Mouse (Mus musculus) cortical plate, adult 2 months (tissue): ENCODE measurements around the gene Irf5. TPM values are rescaled to one million over a fixed set of nuclear protein-coding genes. Genes with fewer than 3 reads are reported as not detected.

Experiments used
- H3K27ac ChIP-seq: fragments of 200-500 bp; 2 replicates; pipeline ENCODE4 v1.5.1; 2012; ENCODE audit warnings: low read length, control low read depth, inconsistent platforms; ENCODE audit not compliant: insufficient read depth
- H3K4me1 ChIP-seq: fragments of 200-500 bp; 2 replicates; pipeline ENCODE4 v1.6.1; 2011; ENCODE audit warnings: low read length; ENCODE audit not compliant: control insufficient read depth, insufficient read depth
- H3K4me3 ChIP-seq: fragments of 200-500 bp; 2 replicates; pipeline ENCODE4 v1.5.1; 2011; ENCODE audit warnings: mild to moderate bottlenecking, low read length, control low read depth; ENCODE audit not compliant: insufficient read depth
- CTCF ChIP-seq: fragments of 200-500 bp; IDR thresholded peaks from 2 replicates; pipeline ENCODE4 v1.5.1; 2011; ENCODE audit warnings: mild to moderate bottlenecking, control low read depth, low read length; ENCODE audit not compliant: insufficient read depth; ENCODE audit errors: extremely low read depth
- POLR2A ChIP-seq: fragments of 200-500 bp; IDR thresholded peaks from 2 replicates; pipeline ENCODE4 v1.6.1; 2011; ENCODE audit warnings: mild to moderate bottlenecking, low read length, control low read depth; ENCODE audit not compliant: insufficient read depth; ENCODE audit errors: extremely low read depth
- polyA plus RNA-seq: library from polyadenylated mRNA; depleted of rRNA; stranded (reverse); fragments of >200 nt; gene quantifications from 2 replicates; pipeline ENCODE4 v1.2.3, GENCODE M21; 2012

Gene Irf5
- polyA plus RNA-seq, 1 experiment, result 5.2 TPM

- H3K27ac ChIP-seq, result no peak overlapping the region
- H3K4me3 ChIP-seq, result no peak overlapping the region
- TF ChIP-seq POLR2A (no peak), CTCF (peak; percentile 31; the same call in 1 of the 2 replicates)
- H3K4me1 ChIP-seq, result no peaks in the 10 kb centered on the region
Observed at GRCm38 (mm10) chr6:29501599-29501998, 24.8 kb upstream of the Irf5 start.

DNA sequence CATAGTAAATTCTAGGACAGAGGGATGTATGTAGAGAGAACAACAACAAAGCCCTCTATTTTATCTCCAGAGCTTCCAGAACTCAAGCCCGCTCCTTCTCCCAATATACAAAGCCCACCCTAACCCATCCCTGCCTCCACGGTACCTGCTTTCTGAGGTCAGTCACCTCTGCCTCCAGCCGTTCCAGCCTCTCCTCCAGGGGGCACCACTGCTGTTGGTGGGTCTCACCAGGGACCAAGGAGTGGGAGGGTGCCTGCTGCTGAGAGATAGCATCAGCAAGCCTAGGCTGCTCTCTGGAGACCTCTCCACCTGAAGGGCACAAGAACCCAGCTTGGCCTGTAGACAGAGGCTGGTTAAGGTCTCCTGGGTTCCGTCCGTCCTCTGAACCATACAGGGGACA lies 20.9 kb upstream of the Irf5 start:
- H3K27ac ChIP-seq, result no peak overlapping the region
- no peaks in the 10 kb centered on the region for H3K4me1 ChIP-seq
- H3K4me3 ChIP-seq, result no peak overlapping the region
- TF ChIP-seq CTCF (no peak), POLR2A (no peak)

GRCm38 (mm10) chr6:29506834-29507233 lies 19.6 kb upstream of the Irf5 start:
- H3K4me3 ChIP-seq, result peak overlapping the region; percentile 24; the same call in 1 of the 2 replicates
- no peak overlapping the region for H3K27ac ChIP-seq
- TF ChIP-seq POLR2A (no peak), CTCF (no peak)
- no peaks in the 10 kb centered on the region for H3K4me1 ChIP-seq

DNA sequence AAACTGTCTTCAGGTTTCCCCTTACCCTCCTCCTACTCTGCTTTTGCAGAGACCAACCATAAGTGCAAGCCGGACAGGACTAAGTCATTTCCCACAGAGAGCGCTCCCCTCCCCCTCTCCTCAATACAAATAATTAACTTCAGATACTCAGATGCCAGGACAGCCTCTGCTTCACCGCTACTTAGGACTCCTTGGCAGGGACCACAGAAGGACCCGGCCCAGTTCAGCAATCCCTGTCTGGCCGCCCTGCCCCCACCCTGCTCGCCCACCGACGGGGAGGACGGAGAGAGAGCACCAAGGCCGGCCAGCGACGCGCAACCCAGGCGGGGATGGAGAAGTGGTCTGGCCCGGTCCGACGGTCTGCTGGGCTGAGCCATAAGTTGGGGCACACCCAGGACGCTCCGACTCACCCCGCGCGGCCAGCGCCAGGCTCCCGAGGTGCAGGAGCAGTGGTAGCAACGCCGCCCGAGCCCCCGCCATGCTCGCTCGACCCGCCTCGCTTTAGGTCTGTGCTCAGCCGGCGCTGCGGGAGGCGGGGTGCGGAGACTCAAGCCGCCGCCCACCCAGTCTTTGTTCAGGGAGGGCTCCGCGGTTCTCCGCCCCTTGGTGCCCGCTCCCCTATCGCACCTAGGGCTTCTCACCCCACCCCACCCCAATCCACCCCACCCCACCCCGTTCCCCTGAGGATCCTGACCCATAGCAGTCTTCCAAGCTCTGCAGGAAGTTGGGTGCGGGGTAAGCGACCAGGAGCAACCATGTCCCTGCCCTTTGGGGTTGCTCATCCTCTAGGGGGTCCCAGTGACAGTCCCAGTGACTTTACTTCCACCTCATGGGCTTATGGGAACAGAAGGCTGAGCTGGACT lies 18.7 kb upstream of the Irf5 start, which contains the start of gene Kcp:
Gene Kcp (minus strand): TSS at position 506 of the 863 bp plus-strand sequence.
- TF ChIP-seq CTCF (no peak), POLR2A (no peak)

GRCm38 (mm10) chr6:29509086-29509485 lies 17.3 kb upstream of the Irf5 start:
- no peaks in the 10 kb centered on the region for H3K4me1 ChIP-seq
- H3K27ac ChIP-seq, result no peak overlapping the region
- TF ChIP-seq CTCF, result no peak
- TF ChIP-seq POLR2A, result no peak
- H3K4me3 ChIP-seq, result no peak overlapping the region

More for the DNA sequence above, 18.7 kb upstream of the Irf5 start, which contains the start of gene Kcp:
- Histone ChIP-seq H3K4me3 (peak within 1 kb of the TSS; percentile 24; the same call in 1 of the 2 replicates), H3K27ac (no peak within 1 kb of the TSS), H3K4me1 (no peaks in the 10 kb centered on the region)

DNA sequence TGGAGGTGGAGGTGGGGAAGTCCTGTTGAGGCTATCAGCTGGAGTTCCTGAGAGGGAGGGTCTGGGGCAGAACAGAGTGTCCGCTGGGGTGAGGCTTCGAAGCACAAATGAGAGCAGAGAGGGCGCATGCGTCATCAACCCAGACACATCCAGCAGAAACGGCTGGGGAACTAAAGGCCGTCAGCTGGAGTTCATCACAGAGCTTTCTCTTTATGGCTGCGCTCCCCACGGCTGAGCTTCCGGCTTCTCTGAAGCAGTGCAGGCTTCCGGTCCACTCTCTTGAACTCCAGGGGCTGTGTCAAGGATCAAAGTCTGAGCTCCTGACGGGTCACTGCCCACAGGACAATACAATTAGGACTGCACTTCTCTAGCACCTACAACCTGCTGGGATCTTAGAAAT lies 13.1 kb upstream of the Irf5 start:
- H3K4me3 ChIP-seq, result no peak overlapping the region
- TF ChIP-seq POLR2A, result no peak
- no peak for TF ChIP-seq CTCF
- H3K27ac ChIP-seq, result no peak overlapping the region
- H3K4me1 ChIP-seq, result no peaks in the 10 kb centered on the region

DNA sequence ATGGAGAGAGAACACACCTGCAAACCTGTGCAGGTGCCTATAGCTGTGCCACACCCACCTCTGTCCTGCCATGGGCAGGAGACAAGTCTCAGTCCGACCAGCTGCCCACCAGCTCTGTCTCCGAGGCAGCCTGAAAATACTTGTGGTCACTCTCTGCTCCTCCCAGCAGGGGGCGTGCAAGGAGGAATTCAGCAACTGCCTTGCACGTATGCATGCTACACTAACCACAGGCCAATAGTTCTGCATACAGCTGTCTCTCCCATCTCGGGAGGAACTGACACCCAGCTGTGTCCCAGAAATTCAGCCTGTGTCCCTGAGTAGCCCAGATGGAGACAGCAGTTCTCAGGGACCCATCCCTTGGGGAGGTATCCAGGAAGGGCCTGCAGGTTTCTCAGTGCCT lies 9.3 kb upstream of the Irf5 start:
- Histone ChIP-seq H3K4me3 (no peak overlapping the region), H3K27ac (no peak overlapping the region), H3K4me1 (no peaks in the 10 kb centered on the region)
- peak; percentile 80 for TF ChIP-seq CTCF
- TF ChIP-seq POLR2A, result no peak

DNA sequence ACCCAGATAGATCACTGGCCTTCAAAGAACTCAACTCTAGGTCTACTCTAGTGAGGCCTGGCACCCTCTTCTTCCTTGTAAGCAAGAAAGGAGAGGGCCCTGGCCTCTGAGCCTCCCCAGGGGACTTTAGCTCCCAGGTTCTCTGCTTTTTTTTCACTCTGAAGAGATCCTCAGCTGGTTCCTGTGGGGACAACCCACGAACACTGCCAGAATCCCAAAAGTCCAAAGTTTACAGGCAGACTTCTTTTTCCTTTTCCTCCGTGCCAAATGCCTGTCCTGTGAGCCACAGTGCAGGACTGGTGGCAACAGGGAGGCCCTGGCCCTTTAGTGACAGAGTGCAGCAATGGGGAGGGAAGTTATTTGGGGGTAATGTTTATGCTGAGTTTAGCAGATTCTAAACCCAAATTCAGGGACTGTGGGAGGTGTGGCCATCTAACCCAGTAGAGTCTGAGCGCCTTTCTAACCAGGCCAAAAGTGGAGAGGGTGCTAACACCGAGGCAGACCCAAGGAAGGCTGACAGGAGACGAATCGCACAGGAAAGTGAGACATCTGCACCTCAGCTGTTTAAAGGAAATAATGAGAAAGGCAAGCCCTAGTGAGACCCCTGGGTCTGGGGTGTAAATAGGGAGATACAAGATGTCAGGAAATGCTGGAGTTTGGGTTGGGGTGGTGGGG lies 3.7 kb upstream of the Irf5 start:
- no peak for TF ChIP-seq POLR2A
- no peak for TF ChIP-seq CTCF
- peak overlapping the region; percentile 83 for H3K27ac ChIP-seq

DNA sequence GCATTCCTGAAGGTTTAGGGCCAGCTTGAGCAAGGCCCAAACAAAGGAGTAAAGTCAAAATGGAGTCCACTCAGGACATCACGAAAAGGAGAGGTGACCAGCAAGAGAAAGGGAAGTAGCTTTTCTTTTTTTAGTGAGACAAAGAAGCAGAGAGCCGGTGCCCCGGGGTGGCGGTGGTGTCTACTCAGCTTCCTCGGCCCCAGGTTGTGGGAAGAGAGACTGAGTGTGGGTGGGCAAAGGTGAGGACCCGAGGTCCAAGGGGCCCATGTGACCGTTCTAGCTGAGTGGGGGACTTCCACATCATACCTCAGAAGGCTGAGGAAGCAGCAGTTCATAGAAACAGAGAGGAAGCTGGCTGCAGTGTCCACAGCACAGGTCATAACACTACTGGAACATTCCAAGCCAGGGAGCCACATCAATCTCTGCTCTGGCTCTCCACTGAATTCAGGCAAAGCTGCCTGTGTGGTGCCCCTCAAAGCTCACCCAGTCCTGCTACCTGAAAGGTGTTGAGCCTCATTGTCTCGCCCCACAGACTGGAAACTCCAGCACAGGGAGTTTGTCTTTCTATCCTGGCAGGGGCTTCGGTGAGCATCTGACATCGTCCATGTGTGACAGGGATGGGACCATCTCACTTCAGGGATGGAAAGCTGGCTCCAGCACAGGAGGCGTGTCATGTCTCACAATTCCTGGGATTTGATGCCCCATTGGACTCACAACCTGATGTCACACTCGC lies 3.0 kb upstream of the Irf5 start:
- no peaks in the 10 kb centered on the region for H3K4me1 ChIP-seq
- TF ChIP-seq POLR2A, result no peak
- no peak for TF ChIP-seq CTCF
- peak overlapping the region; percentile 83 for H3K27ac ChIP-seq
- H3K4me3 ChIP-seq, result no peak overlapping the region

More for the DNA sequence above, 3.7 kb upstream of the Irf5 start:
- no peak overlapping the region for H3K4me3 ChIP-seq
- no peaks in the 10 kb centered on the region for H3K4me1 ChIP-seq
